Mouse (Mus musculus) ovary, postnatal 10 days (tissue): ENCODE results near the gene Spcs2.

Experiments used
- DNase-seq: peaks from one replicate; pipeline ENCODE4 v3.0.0; 2022; ENCODE audit warnings: low spot score

The Spcs2 gene

DNA sequence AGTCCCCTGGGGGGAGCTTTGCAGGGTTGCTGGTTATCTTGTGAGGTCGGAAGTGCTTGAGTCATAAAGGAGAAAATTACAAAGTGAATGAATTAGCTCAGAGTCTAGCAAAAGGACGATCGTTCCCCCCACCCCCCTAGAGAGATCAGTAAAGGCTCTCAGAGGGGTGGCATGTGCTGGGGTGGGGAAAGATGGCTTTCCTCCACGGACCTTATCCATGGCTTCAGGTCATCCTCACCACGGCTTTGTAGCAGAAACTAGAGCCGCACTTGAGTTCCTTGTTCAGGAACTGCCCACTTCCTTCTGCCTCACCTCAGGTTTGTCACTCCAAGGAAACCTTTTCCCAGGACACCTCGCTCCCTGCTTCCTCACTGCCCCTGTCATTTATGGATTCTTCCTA, at the start of gene Spcs2:
TSS of gene Spcs2 (minus strand) at position 101 of the 400 bp plus-strand sequence.
- no peak for DNase-seq

DNA sequence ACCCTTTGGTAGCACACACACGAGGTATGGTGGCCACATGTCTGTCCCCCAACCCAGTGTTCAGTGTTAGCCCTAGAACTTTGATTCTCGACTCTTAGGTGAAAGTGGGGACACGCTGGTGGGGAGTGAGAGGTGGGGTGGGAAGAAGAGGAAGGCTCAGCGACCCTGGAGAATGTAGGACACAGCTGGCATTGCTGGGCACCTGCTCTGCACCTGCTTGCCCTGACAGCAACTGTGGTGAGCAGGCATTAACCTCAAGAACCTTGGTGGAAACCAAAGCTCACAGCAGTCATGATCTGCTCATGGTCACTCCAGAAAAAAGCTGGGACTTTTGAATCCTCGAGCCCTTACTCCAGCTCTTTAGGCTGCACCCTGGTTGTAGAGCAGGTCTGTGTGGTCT, 47.8 kb upstream of the Spcs2 start:
- no peak for DNase-seq

DNA sequence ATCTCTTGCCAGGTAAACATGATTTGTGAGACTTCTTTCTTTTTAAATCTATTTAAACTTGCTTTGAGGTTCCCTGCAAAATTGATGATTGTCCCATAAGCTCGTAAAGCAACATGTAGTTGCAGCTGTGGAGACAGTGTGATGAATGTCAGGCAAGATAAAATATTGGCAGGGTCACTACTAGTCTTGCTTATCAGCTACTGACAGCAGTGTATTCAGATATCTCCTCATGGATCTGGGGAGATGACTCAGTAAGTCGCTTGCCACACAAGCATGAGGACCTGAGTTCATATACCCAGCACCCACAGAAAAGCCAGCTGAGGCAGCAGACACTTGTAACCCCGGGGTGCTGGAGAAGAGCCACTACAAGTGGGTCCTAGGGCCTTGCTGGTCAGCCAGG, 44.2 kb upstream of the Spcs2 start:
- DNase-seq = no peak

DNA sequence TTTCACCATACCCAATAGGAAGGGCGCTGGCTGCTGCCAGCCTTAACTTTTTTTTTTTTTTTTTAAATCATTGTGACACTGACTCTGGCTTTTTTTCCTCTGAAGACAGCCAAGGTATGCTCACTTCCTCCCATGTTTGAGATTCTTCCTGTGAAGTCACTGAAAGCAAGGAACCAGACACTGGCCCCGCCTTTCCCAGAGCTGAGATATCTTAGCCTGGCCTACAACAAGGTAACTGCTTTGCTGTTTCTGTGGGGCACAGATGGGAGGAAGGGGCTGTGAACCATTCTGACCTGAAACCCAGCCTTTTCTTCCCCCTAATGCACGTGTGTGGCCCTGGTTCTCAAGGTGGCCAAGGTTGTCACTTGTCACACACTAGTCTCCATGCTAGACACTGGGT, 43.1 kb upstream of the Spcs2 start:
- DNase-seq = no peak

DNA sequence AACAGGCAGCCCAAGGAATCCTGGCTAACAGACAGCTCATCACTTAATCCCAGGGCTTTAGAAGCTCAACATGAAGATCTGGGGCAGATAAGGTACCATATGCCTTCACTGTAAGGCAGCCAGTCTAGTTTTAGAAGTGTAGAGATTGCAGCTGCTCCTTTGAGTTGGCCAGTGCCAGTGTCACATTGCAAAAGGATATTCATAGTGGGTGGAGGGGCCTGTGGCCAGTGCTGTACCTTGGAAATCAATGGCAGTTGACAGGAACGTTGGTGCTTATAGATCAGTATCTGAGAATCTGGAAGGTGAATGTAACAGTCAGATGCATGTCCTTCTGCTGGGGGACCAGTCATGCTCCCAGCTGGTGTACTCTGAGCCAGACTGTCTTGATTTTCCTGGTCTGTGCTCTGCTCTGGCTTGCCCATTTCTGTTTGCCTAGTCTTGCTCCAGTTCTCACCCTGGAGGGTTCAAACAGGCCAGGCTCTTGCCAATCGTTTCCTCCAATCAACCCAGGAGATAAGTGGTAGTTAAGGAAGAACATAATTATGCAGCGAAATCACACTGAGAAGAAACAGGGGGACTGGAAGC, 41.3 kb upstream of the Spcs2 start:
- DNase-seq = no peak

DNA sequence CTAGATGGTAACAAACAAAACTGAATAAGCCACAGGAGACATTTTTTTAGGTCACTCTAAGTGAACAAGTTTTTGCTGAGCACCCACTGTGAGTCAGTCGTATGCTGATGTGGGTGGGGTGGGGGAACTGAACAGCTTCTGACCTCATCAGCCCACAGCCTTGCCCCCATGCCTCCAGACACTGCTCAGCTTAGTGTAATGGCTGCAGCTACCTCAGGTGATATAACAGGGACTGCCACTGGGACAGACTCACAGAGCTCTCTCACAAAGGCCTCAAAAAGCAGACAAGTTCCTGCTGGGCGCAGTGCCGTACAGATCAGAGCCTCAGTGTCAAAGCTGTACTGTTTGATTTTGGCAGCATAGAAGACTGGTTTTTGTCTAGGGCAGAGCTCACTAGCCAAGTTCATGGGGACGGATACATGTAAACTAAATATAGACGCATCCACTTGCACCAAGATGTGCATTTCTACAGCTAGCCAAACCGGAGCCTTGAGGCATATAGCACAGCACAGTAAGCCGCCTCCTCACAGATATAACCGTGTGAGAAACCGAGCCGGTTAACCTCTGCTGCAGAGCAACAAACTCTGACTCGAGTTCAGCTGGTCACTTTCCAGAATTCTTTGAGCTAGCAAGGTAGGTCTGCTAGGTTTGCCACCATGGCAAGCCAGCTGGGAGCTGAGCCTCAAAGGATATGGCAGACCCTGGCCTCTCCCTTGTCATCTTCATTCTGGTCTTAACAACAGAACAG, 39.8 kb upstream of the Spcs2 start:
- no peak for DNase-seq

DNA sequence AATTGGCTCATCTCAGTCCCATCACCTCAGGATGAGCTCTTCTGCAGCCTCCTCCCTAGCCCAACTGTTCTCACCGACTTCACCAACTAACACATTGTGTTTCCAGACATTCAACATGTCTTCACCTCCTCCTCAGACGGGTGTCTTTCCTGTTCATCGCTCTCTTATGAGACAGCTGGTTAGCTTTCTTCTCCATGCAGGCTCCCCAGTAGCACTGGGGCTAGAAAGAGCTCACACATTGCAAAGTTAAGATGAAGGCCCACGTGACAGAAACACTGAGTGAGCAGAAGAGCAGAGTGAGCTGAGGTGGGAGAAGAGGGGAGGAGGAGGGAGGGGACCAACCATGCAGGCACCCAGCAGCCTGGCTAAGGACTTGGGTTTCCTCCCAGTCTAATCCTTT, 38.9 kb upstream of the Spcs2 start:
- no peak for DNase-seq

DNA sequence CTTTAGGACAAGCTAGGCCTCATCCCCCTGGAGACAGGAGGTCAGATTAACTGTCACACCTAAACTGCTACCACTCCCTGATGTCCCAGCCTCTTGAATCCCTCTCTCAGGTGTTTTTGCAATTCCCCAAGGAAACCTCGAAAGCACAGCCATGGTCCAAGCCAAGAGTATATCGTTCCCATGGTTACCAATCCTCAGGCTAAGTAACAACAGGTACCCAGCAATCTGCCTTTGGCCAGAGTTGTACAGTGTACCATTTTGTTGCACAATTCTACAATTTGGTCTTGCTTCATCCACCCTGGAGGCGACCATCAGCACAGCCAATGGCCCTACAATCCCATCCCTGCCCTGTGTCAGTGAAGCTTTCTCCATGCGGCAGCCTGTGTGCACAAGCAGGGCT, 33.6 kb upstream of the Spcs2 start:
- no peak for DNase-seq

DNA sequence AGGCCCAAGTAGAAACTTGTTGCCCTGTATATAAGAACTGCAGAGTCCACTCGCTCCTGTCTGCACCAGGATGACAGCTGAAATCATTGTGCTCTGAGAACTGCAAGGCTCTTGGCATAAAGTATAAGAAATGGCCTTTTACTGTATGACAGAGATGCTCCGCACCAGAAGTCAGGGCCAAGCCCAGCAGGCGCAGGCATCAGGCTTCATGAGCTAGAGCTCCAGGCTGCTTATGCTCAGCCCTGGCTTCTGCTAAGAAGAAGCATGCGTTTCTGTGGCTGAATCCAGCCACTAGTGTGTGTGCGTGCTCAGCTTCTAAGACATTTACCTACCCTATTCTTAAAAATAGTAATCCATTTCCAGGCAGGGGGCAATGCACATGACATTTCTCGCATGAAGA, 31.2 kb upstream of the Spcs2 start:
- DNase-seq = no peak

DNA sequence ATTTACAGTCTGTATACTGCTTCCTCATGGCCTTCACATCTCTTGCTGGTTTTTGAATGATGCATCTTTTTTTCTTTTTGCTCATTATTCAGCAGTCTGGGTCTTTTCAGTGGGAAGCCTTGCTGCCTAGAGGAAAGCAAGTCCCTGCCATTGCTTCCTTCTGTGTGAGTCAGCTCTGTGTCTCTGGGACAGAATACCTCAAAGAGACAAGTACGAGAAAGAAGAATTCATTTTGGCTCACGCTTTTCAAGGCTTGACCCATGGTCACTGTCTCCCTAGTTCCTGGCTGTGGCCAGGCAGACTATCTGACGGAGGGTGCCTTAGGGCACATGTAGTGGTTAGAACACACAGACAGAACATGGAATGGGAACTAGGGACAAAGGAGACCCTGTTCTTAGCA, 30.7 kb upstream of the Spcs2 start:
- DNase-seq = no peak

DNA sequence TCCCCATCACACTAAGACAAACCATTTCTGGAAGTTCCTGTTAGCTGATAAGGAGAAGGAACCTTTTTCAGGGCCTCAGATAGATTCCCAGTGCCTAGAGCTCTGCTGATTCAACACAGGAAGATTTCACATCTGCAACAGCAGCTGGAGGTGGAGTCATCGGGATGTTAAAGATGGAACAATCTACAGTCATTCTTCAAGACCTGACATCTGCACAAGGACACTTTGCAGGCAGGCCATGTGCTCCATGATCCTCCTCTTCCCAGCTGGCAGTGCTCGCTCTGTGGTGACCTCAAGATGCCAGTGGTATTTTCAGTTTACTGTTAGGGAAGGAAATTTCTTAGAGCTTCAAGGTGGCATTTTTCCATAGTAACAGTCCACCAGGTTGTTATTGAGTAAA, 29.1 kb upstream of the Spcs2 start:
- DNase-seq = no peak

DNA sequence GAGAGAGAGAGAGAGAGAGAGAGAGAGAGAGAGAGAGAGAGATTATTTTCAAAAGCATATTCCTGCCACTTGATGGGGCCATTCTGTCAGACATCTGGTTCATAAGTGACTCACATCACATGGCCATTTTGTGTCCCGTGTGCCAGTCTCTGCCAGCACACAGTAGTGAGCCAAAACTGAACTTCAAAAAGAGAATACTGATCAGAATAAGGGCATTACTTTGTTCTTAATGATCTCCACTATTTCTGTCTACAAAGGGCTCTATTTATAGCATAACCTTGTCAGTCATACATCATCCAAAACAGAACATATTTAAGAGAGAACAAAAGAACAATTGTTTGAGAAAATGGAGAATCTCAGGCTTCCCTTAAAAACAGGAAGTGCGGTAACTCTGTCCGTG, 28.2 kb upstream of the Spcs2 start:
- DNase-seq = no peak

DNA sequence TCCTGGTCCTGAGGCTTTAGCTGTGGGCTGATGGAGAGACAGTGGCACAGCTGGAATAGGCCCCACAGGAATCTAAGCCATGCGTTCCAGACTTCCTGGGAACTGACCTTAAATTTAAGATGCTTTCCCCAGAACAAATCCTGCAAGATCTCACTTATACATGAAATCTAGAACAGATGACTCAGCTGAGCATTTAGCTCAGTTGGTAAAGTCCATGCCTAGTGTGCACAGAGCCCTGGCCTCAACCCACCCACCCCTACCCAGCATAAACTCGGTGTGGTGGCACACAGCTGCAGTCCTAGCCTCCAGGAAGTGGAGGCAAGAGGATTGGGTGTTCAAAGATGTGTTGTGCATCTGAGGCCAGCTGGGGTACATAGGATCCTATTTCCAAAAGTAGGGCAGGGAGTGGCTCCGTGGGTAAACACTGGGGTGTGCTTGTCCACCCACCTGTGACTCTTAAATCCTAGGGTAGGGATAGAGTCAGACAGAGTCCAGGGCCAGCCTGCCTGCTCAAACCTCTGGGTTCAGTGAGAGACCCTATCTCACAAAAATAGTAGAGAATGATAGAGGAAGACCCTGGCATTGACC, 27.0 kb upstream of the Spcs2 start:
- no peak for DNase-seq

DNA sequence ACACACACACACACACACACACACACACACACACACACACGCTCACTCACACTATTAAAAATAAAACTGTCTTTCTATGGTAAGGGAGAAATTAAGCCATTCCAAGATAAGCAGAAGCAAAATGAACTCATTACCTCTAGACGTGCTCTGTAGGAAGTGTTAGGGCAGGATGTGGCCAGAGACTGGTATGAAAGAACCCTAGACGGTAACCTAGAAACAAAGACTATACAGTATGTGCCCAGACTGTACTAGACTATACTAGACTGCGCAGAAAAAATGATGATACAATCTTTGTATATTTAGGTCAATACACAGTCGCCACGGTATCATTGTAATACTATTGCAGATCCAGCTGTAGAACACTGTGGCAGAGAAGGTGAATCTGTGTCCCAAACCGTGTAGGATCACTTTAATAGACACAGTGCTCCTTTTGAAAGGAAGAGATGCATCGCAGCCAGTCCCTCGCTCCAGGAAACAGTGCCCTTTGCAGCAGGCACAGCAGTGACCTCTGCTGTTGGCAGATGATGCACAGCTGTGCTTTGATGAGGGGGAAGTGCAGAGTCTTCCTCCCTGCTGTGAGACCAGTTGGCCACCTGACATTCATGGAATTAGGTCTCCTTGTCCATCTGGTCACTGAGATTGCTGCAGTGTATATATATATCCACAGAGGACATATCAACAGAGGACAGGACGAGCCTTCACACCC, 26.1 kb upstream of the Spcs2 start:
- no peak for DNase-seq

DNA sequence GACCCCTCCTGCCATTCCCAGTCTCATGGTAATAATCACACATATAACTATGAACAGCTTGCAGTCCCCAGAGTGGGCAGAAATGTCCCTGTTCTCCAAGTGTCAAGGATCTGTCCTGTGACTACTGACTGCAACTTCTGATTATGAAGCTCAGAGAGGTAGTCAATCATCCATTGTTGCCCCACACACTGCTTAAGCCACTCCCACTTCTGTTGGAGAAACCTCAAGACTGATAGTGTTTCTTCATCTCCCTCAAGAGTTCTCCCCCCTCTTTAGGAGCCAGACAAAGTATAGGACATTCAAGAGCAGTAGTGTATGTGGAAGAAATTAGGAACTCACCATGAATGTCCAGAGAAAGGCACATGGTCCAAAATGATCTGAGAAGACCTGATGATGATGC, 24.5 kb upstream of the Spcs2 start:
- no peak for DNase-seq

DNA sequence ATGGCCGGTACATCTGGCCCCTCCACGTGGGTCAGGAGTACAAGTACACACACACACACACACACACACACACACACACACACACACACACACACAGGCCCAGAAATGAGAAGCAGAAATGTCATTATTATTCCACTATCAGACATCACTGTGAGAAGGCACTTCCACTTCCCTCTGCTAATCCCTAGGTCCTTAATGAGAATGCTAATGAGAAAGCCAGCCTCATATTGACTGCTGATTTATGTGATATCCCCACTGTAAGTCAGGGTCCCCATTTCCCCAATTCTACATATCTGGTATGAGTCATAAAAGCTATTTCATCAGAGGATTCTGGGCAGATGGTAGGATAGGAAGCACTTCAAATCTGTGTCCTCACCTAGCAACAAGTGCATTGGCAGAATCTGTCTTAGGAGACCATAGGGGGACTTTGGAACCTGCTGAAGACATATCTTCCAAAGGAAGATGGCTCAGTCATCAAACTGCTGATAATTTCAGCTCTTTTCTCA, 24.0 kb upstream of the Spcs2 start:
- DNase-seq = no peak

DNA sequence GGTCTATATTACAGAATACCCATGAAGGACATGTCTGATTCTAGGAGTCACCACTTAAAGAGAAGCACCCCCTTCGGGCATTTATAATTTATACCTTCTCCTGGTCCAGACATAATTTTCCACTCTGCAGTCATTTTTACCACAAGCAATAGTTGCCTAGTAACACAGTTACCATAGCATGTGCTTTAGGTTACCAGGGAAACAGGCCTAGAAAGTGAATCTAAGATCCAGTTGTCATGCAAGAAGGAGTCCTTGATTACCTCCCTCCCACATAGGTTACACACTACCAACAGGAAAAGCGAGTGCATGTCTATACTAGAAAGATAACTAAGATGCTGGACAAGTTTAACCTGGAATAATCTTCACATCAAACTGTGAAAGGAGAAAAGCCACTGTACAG, 15.0 kb upstream of the Spcs2 start:
- DNase-seq = no peak

DNA sequence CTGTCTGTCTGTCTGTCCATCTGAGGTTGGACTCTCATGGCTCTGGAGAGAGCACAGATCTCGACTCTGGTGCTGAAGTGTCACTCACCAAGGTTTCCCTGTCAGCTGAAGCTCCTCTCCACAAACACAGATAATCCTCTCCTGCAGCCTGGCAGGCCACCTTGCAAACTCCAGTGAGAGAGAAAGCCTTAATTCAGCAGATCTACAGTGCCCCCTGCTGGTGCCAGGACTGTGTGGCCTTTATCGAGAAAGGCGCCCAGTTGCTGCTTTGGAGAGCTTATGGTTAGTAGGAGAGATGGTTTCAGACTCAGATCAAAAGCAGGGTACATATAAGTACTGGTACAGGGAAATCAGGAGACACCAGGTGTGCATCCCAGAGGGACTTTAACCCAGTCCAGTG, 13.1 kb upstream of the Spcs2 start:
- peak; percentile 60 for DNase-seq

DNA sequence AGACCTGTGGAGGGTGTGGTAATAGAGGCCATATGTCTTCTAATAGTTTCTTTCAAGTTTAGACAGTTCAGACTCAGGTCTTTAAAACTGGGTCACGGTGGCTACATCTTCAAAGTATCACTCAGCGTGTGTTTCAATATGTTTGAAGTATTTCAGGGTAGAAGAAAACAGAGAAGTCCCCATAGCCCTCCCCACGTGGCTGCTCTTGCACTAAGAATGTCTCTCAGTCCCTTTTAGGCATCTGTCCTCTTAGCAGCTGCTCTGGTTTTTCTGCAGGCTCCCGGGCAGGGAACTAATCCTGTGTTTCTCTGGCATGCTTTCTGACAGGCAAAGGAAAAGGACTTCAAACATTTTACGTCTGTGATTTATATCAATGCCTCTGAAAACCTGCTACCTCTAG, 12.6 kb upstream of the Spcs2 start:
- no peak for DNase-seq

DNA sequence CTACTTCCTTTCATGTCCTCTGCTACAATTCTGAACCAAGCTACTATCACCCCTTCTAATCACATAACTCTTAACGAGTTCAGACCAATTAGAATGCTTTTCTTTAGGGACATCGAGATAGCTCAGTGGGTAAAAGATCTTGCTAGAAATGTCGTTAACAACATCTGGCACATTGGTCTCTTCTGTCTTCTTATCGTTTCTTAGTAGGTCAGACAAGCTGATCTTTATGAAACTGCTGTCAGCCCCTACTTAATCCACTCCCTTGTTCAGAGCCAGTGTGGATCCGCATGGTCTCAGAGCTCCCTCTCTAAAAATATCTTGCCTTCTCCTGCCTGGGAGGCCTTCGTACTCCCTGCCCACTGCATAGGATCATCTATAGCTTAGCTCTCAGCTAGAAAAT, 10.7 kb upstream of the Spcs2 start:
- no peak for DNase-seq

DNA sequence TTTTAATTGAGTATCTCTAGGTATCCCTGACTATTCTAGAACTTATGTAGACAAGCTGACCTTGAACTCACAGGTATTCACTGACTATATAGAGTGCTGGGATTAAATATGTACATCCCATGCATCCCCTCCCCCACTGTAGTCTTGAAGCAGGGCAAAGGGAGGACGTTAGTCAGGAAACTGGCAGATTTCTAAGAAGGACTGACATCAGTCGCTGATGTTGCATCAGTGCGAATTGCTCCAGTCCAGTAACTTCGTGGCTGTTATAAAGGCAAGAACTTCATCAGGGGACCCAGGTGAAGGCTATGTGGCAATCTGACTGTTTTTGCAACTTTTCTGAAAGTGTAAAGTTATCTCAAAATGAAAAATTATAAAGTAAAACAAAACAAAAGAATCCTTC, 6.0 kb upstream of the Spcs2 start:
- DNase-seq = no peak

DNA sequence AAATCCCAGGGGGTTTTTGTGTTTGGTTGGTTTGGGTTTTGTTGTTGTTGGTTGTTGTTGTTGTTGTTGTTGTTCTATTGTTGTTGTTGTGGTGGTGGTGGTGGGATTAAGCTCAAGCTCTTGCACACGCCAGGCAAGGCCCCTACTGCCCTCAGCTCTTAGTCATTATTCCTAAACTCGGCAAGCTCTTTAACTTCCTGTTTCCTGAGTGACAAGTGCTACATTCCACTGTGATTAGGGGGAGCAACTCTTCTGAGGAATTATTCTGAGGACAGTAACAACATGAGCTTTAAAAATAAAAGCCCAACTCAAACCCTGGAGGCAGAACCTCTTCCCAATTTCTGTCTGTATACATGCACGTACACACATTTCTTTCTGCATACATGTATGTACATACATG, 2.0 kb upstream of the Spcs2 start:
- no peak for DNase-seq
